Mouse (Mus musculus) ES-Bruce4 (cell line): ENCODE measurements at regions not wholly inside any gene's neighbourhood (a gene's known extent, or its start where the extent isn't known, plus 50 kb on each side); places are given as distances from the start of the nearest gene placed in this dataset.

Experiments used
- CTCF ChIP-seq: IDR thresholded peaks from one replicate; pipeline ENCODE4 v1.8.1; 2011; ENCODE audit warnings: low read depth, low read length
- EP300 ChIP-seq: IDR thresholded peaks from 2 replicates; pipeline ENCODE4 v1.6.1; 2011; ENCODE audit warnings: low read depth, low read length; ENCODE audit not compliant: insufficient read depth
- POLR2A ChIP-seq: IDR thresholded peaks from one replicate; pipeline ENCODE4 v1.8.1; 2011; ENCODE audit warnings: low read length; ENCODE audit not compliant: insufficient read depth

DNA sequence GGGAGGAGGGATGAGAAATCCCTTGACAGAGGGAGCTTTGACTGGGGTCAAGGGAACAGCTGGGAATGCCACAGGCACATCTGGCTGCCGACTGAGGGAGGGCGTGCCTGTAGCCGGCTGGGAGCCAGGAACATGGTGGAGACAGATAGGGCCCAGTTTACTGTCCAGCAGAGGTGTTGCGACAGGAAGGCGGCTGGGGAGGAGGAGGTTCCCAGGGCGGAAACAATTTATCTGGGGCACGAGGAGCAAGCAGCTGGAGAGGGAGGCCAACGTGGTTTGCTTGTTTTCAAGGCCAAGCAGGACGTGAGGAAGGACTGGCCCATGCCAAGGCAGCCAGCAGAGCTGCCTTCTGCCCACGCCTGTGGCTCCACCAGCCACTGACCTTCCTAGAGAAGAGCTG lies 208.0 kb downstream of the Cyp26b1 start:
- TF ChIP-seq EP300 (no peak), CTCF (no peak), POLR2A (no peak)
